In the genomic region with DNA sequence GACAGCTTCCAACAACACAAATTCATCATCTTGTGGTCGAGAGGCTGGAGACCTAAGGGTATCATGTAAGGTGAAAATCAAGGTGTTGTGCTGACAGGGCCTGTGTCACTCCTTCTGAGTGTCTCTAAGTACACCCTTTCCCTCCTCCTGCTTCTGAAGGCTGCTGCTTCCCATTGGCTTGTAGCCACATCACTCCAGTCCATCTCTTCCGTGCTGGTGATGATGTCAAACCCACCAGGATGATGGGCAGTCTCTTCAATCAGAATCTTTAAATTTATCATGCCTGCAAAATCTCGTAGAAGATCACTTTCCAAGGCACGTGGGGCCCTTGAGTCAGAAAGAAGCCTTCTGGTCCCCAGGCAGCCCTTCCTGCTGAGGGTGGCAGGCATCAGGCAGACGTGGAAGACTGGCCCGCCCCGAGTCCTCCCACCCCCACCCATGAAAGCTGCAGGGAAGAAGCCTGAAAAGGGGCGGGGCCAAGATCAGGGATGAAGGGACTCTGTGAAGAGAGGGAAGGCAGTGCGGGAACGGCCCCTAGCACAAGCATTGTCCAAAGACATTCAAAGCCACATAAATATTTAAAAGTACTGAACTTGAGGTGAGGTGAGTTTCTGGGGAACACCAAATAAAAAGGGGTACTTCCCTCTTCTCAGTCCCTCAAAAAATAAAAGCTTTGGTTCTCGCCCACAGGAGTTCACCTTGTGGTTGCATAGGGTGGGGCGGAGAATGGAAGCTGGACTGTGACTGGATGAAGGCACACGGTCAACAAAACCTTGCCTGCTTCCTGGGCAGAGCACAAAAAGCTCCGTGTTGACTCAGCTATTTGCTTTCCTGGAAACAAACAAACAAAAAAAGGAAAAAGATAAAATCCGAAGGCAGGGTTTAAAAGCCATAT, we compare ENCODE assay signal across 8 mouse cellular contexts.
DNase-seq lines count a peak whose midpoint lies in the region; ATAC-seq lines count a peak whose summit lies in the region.

No protein-coding gene starts in this region.

- peak; percentile 22 for DNase-seq in left cerebral cortex, postnatal 4 days
- DNase-seq in left cerebral cortex, postnatal 25 days (ENCODE audit: low spot score in 2 of 2), result no peak
- DNase-seq in kidney, postnatal 25 days, result peak; percentile 64 to 74
- no peak for DNase-seq in spleen, postnatal 14 days (ENCODE audit: low spot score in 2 of 2)
- no peak for DNase-seq in cerebellum, postnatal 4 days (ENCODE audit: low spot score in 2 of 2)

- no peak for ATAC-seq in forebrain, embryonic 16.5 days
- 0 out of 2 replicates have a peak, but pooled peaks have one; percentile 10 for ATAC-seq in neural tube, embryonic 13.5 days (ENCODE audit: low read depth)
- no peak for ATAC-seq in monocyte, adult 5-6 weeks (replicated peaks; ENCODE audit: insufficient number of reproducible peaks, low FRiP score, low TSS enrichment, poor library complexity, severe bottlenecking)

- H3K4me2 ChIP-seq in forebrain, embryonic 16.5 days (ENCODE audit: low read length), result peak overlapping the region; percentile 6; the same call in 1 of the 2 replicates
- H3K4me2 ChIP-seq in neural tube, embryonic 13.5 days, result peak overlapping the region; percentile 20; the same call in 1 of the 2 replicates

- H3K4me1 ChIP-seq in forebrain, embryonic 16.5 days (replicated peaks; ENCODE audit: control insufficient read depth, insufficient read depth, low read length), result peaks cover 43% of the 10 kb centered on the region
- H3K4me1 ChIP-seq in neural tube, embryonic 13.5 days (replicated peaks), result peaks cover 44% of the 10 kb centered on the region

- no peaks in the 10 kb centered on the region for H3K27me3 ChIP-seq in forebrain, embryonic 16.5 days (replicated peaks; ENCODE audit: control insufficient read depth, insufficient read depth, low read length)
- H3K27me3 ChIP-seq in neural tube, embryonic 13.5 days, result no peaks in the 10 kb centered on the region

- WGBS in forebrain, embryonic 16.5 days, result 28% methylated on average over 15 of the region's 15 CpGs
- 24% methylated on average over 15 of the region's 15 CpGs for WGBS in neural tube, embryonic 13.5 days

- peak overlapping the region; percentile 22; the same call in 1 of the 2 replicates for H3K9ac ChIP-seq in forebrain, embryonic 16.5 days (replicated peaks; ENCODE audit: low read depth, low read length)
- no peak overlapping the region for H3K9ac ChIP-seq in neural tube, embryonic 13.5 days

- intact Hi-C loops in left cerebral cortex, postnatal 4 days (cut with DNase I), result no loop called here
- intact Hi-C loops in left cerebral cortex, postnatal 25 days (cut with DNase I), result no loop called here

- no peaks in the 10 kb centered on the region for H3K36me3 ChIP-seq in forebrain, embryonic 16.5 days (ENCODE audit: control insufficient read depth, insufficient read depth)
- no peaks in the 10 kb centered on the region for H3K36me3 ChIP-seq in neural tube, embryonic 13.5 days

- H3K9me3 ChIP-seq in forebrain, embryonic 16.5 days (ENCODE audit: control insufficient read depth, low read length), result no peaks in the 10 kb centered on the region
- H3K9me3 ChIP-seq in neural tube, embryonic 13.5 days, result no peaks in the 10 kb centered on the region

- peak overlapping the region; percentile 66 for H3K27ac ChIP-seq in forebrain, embryonic 16.5 days (ENCODE audit: low read length)
- peak overlapping the region; percentile 71 for H3K27ac ChIP-seq in neural tube, embryonic 13.5 days (replicated peaks)

- H3K4me3 ChIP-seq in forebrain, embryonic 16.5 days (replicated peaks; ENCODE audit: low read length), result no peak overlapping the region
- no peak overlapping the region for H3K4me3 ChIP-seq in neural tube, embryonic 13.5 days

Comparison
In these comparisons a context has a peak if more than half of its experiments do, and no peak if none do; other contexts are left out.
1. DNase-seq: peak in left cerebral cortex, postnatal 4 days (single experiment) and kidney, postnatal 25 days (2 of 2); none in left cerebral cortex, postnatal 25 days (0 of 2), spleen, postnatal 14 days (0 of 2) and cerebellum, postnatal 4 days (0 of 2).